Mouse (Mus musculus): ENCODE measurements around the gene Pih1d2. TPM values are rescaled to one million over a fixed set of nuclear protein-coding genes. Genes with fewer than 3 reads are reported as not detected.

Gene Pih1d2
- under 1 TPM; 0.42 to 0.90 TPM for total RNA-seq (2023)

GRCm38 (mm10) chr9:50616766-50617603 is at the start of gene Pih1d2, which contains the start of gene Nkapd1:
Gene Pih1d2, plus strand, starts transcription at chr9:50617321.
Gene Nkapd1, minus strand, starts transcription at chr9:50617464.

GRCm38 (mm10) chr9:50603189-50603997 is 13.7 kb upstream of the Pih1d2 start, which contains the start of the genes Sdhd and Timm8b:
Gene Sdhd, minus strand, starts transcription at chr9:50603812.
Gene Timm8b, plus strand, starts transcription at chr9:50603910.

GRCm38 (mm10) chr9:50659392-50660217 is 42.5 kb downstream of the Pih1d2 start, which contains the start of gene Dlat:
Gene Dlat, minus strand, starts transcription at chr9:50659780.

Other genes with a start within 250 kb of the Pih1d2 start
- gene Plet1, start 122.8 kb upstream of the Pih1d2 start, total RNA-seq (2023) = not detected
- 10 to 100 TPM; 44.5 to 47.3 TPM for gene Pts, start 88.6 kb upstream of the Pih1d2 start, total RNA-seq (2023)
- 1 to 10 TPM; 4.3 to 5.3 TPM for gene Il18, start 62.5 kb upstream of the Pih1d2 start, total RNA-seq (2023)
- 1 to 10 TPM in 1 of 2 experiments, under 1 TPM in 1; 0.99 to 1.1 TPM for gene Bco2, start 62.1 kb upstream of the Pih1d2 start, total RNA-seq (2023)
- gene Tex12, start 56.0 kb upstream of the Pih1d2 start, total RNA-seq (2023) = under 1 TPM in 1 of 2 experiments, not detected in 1; 0.39 TPM
- gene Sdhd, start 13.5 kb upstream of the Pih1d2 start, total RNA-seq (2023) = 10 to 100 TPM; 76.6 to 86.2 TPM
- gene Timm8b, start 13.4 kb upstream of the Pih1d2 start, total RNA-seq (2023) = 10 to 100 TPM; 48.7 to 53.5 TPM
- gene Nkapd1, start 143 bp downstream of the Pih1d2 start, total RNA-seq (2023) = 10 to 100 TPM; 10.8 to 12.4 TPM
- gene Dlat, start 42.5 kb downstream of the Pih1d2 start, total RNA-seq (2023) = 10 to 100 TPM; 18.8 to 21.4 TPM
- gene Dixdc1, start 122.2 kb downstream of the Pih1d2 start, total RNA-seq (2023) = under 1 TPM in 1 of 2 experiments, not detected in 1; 0.11 TPM
- not detected for gene 2310030G06Rik, start 129.2 kb downstream of the Pih1d2 start, total RNA-seq (2023)
- gene Cryab, start 134.0 kb downstream of the Pih1d2 start, total RNA-seq (2023) = 1 to 10 TPM; 2.3 to 2.7 TPM
- gene Hspb2, start 135.0 kb downstream of the Pih1d2 start, total RNA-seq (2023) = not detected
- gene Fdxacb1, start 150.9 kb downstream of the Pih1d2 start, total RNA-seq (2023) = 1 to 10 TPM; 4.6 to 6.4 TPM
- gene Alg9, start 157.7 kb downstream of the Pih1d2 start, total RNA-seq (2023) = 10 to 100 TPM; 11.2 to 13.2 TPM
- 10 to 100 TPM; 11.1 to 17.2 TPM for gene 1110032A03Rik, start 158.2 kb downstream of the Pih1d2 start, total RNA-seq (2023)
- gene Ppp2r1b, start 228.0 kb downstream of the Pih1d2 start, total RNA-seq (2023) = 10 to 100 TPM; 24.7 to 25.1 TPM

Data from neutrophil, adult 83 days (primary cell).